Mouse (Mus musculus) layer of hippocampus, postnatal 10 days (tissue): ENCODE measurements around the gene Psmd11. TPM values are rescaled to one million over a fixed set of nuclear protein-coding genes. Genes with fewer than 3 reads are reported as not detected.
"Not testable (repeated sequence)": the region's sequence is repeated elsewhere in the genome, so short reads cannot be mapped to it uniquely, and the experiment has no call there.

Experiments used
- DNase-seq, 2 experiments: peaks; one replicate each; pipeline ENCODE4 v3.0.0; 2021; ENCODE audit warnings: low spot score in 2 of 2
- long read RNA-seq: library from polyadenylated mRNA; stranded (forward); transcript quantifications from one replicate; pipeline ENCODE4 v2.0.0, GENCODE M21; 2023
- total RNA-seq, 2 experiments: library from RNA; stranded (reverse); gene quantifications; 2 replicates each; pipeline ENCODE4 v1.2.3; 2021

Gene Psmd11
- 100 to 1,000 TPM; 106 to 116 TPM for total RNA-seq
- long read RNA-seq, transcript Psmd11-214 (13 exons, 1,626 nt): minor isoform, 11 of 101 reads
- long read RNA-seq, transcript Psmd11-201 (14 exons, 2,848 nt): major isoform, 76 of 101 reads
- long read RNA-seq, partial matches to known transcripts: 7 of 101 reads
- long read RNA-seq, other reads (novel, unspliced or antisense): 7 of 101 reads

GRCm38 (mm10) chr11:80428381-80429008 lies at the start of gene Psmd11:
Psmd11 (plus strand) TSS chr11:80428615.
- peak; percentile 94 to 96 for DNase-seq

- DNase-seq: not testable (repeated sequence)
These were observed 49.2 kb upstream of the Psmd11 start for GRCm38 (mm10) chr11:80379184-80379583.

GRCm38 (mm10) chr11:80382626-80383018 lies 45.8 kb upstream of the Psmd11 start:
- DNase-seq: peak; percentile 36 to 46

GRCm38 (mm10) chr11:80383019-80383625 lies 45.3 kb upstream of the Psmd11 start, which contains the start of gene Zfp207:
Zfp207 (plus strand) TSS chr11:80383279.
- peak; percentile 97 to 99 for DNase-seq

- no peak for DNase-seq
These were observed 44.8 kb upstream of the Psmd11 start for GRCm38 (mm10) chr11:80383626-80384046.

GRCm38 (mm10) chr11:80384461-80384860 lies 44.0 kb upstream of the Psmd11 start:
- DNase-seq: no peak

GRCm38 (mm10) chr11:80385055-80385454 lies 43.4 kb upstream of the Psmd11 start:
- DNase-seq: no peak

- no peak for DNase-seq
These were observed 41.6 kb upstream of the Psmd11 start for GRCm38 (mm10) chr11:80386790-80387189.

GRCm38 (mm10) chr11:80389885-80390284 lies 38.5 kb upstream of the Psmd11 start:
- no peak for DNase-seq

- DNase-seq: no peak
These were observed 36.9 kb upstream of the Psmd11 start for GRCm38 (mm10) chr11:80391407-80392120.

GRCm38 (mm10) chr11:80395930-80396329 lies 32.5 kb upstream of the Psmd11 start:
- DNase-seq: no peak

GRCm38 (mm10) chr11:80396617-80397016 lies 31.8 kb upstream of the Psmd11 start:
- no peak for DNase-seq

- DNase-seq: not testable (repeated sequence)
These were observed 20.5 kb upstream of the Psmd11 start for GRCm38 (mm10) chr11:80407878-80408277.

- DNase-seq: no peak
These were observed 18.0 kb upstream of the Psmd11 start for GRCm38 (mm10) chr11:80410377-80410776.

- no peak for DNase-seq
These were observed 11.3 kb upstream of the Psmd11 start for GRCm38 (mm10) chr11:80417085-80417484.

GRCm38 (mm10) chr11:80419743-80420142 lies 8.7 kb upstream of the Psmd11 start:
- DNase-seq: no peak

- no peak for DNase-seq
These were observed 8.0 kb upstream of the Psmd11 start for GRCm38 (mm10) chr11:80420202-80420984.

GRCm38 (mm10) chr11:80421421-80422047 lies 6.9 kb upstream of the Psmd11 start:
- no peak for DNase-seq

- no peak for DNase-seq
These were observed 3.7 kb upstream of the Psmd11 start for GRCm38 (mm10) chr11:80424691-80425090.

- no peak for DNase-seq
These were observed 3.1 kb upstream of the Psmd11 start for GRCm38 (mm10) chr11:80425247-80425778.
